ENCODE assay signal across 8 mouse cellular contexts in the genomic region with DNA sequence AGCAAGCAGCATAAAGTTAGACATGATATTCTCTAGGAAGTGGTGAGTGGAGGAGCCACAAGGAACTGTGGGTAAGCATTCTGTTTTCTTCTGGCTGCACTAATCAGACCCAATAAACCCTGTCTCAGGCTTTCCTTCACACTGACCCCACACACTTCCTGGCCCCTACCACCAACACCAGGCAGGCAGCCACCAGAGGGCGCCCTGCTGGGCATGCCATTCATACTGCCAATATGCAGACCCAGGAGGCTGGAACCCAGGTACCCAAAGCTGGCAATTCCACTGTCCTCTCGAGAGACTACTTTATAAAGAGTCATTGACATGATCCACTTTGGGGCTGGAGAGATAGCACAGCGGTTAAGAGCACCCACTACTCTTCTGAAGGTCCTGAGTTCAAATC. TPM values are rescaled to one million over a fixed set of nuclear protein-coding genes. Genes with fewer than 3 reads are reported as not detected.
DNase-seq lines count a peak whose midpoint lies in the region.

No protein-coding gene starts in this region.

- peak; percentile 52 to 71 for DNase-seq in adrenal gland, adult 18-20 months (ENCODE audit: low spot score in 2 of 2)
- DNase-seq in adrenal gland, postnatal 4 days (ENCODE audit: low spot score in 2 of 2): no peak
- DNase-seq in layer of hippocampus, postnatal 10 days (ENCODE audit: low spot score in 2 of 2): peak; percentile 54 to 55
- DNase-seq in layer of hippocampus, adult 8-10 months (ENCODE audit: low spot score in 2 of 2): no peak
- DNase-seq in adrenal gland, adult 2 months: peak; percentile 48
- DNase-seq in gastrocnemius, postnatal 14 days: peak; percentile 44
- DNase-seq in lung, postnatal 25 days (ENCODE audit: low spot score): peak; percentile 45
- DNase-seq in thymus, postnatal 10 days (ENCODE audit: low spot score in 2 of 2): peak; percentile 47 to 80

- intact Hi-C loops in gastrocnemius, postnatal 14 days (cut with DNase I; ENCODE audit: low total_unique reads): no loop called here

RNA-seq across cellular contexts. Expression of a gene that starts 14.6 kb away (rescaled TPM):
- 1 to 10 TPM; 4.4 to 6.0 TPM for total RNA-seq in adrenal gland, adult 18-20 months (2021)
- total RNA-seq in adrenal gland, postnatal 4 days (2021): 10 to 100 TPM; 11.0 to 11.2 TPM
- 1 to 10 TPM; 4.4 to 5.9 TPM for total RNA-seq in layer of hippocampus, postnatal 10 days (2021)
- 1 to 10 TPM; 4.5 to 5.5 (median 5.2) TPM for total RNA-seq in layer of hippocampus, adult 8-10 months (2022)
- total RNA-seq in adrenal gland, adult 2 months (2021): 1 to 10 TPM; 4.8 to 5.0 TPM
- 3.8 and 4.1 TPM in 2 replicates for polyA plus RNA-seq in adrenal gland, adult 2 months (2012; rRNA removed)
- total RNA-seq in gastrocnemius, postnatal 14 days (2021): 1 to 10 TPM; 4.9 to 5.6 TPM

RNA-seq across cellular contexts. Expression of a gene that starts 38.0 kb away (rescaled TPM):
- total RNA-seq in adrenal gland, adult 18-20 months (2021): 10 to 100 TPM; 23.0 to 26.5 TPM
- total RNA-seq in adrenal gland, postnatal 4 days (2021): 10 to 100 TPM; 31.5 to 34.7 TPM
- 10 to 100 TPM; 25.6 to 28.1 TPM for total RNA-seq in layer of hippocampus, postnatal 10 days (2021)
- 10 to 100 TPM; 19.2 to 23.9 (median 22.2) TPM for total RNA-seq in layer of hippocampus, adult 8-10 months (2022)
- total RNA-seq in adrenal gland, adult 2 months (2021): 10 to 100 TPM; 25.5 to 37.6 TPM
- polyA plus RNA-seq in adrenal gland, adult 2 months (2012; rRNA removed): 62.6 and 75.9 TPM in 2 replicates
- total RNA-seq in gastrocnemius, postnatal 14 days (2021): 10 to 100 TPM; 15.3 to 15.6 TPM

Comparison
In these comparisons a context has a peak if more than half of its experiments do, and no peak if none do; other contexts are left out.
1. DNase-seq: peak in adrenal gland, adult 18-20 months (2 of 2), layer of hippocampus, postnatal 10 days (2 of 2), adrenal gland, adult 2 months (single experiment), gastrocnemius, postnatal 14 days (single experiment), lung, postnatal 25 days (single experiment) and thymus, postnatal 10 days (2 of 2); none in adrenal gland, postnatal 4 days (0 of 2) and layer of hippocampus, adult 8-10 months (0 of 2).